Mouse (Mus musculus) brain, embryonic 14.5 days (tissue): ENCODE results near the gene Aqp11.

Experiments used
- CTCF ChIP-seq: fragments of 200-500 bp; IDR thresholded peaks from 2 replicates; pipeline ENCODE4 v1.5.1; 2012; ENCODE audit warnings: inconsistent platforms, mild to moderate bottlenecking, moderate library complexity, borderline replicate concordance; ENCODE audit not compliant: insufficient read depth, insufficient read length; ENCODE audit errors: extremely low read depth
- POLR2A ChIP-seq: fragments of 200-500 bp; IDR thresholded peaks from 2 replicates; pipeline ENCODE4 v1.6.1; 2012; ENCODE audit warnings: mild to moderate bottlenecking, inconsistent platforms, borderline replicate concordance; ENCODE audit not compliant: poor library complexity, insufficient read depth, insufficient read length, severe bottlenecking; ENCODE audit errors: extremely low read depth

DNA sequence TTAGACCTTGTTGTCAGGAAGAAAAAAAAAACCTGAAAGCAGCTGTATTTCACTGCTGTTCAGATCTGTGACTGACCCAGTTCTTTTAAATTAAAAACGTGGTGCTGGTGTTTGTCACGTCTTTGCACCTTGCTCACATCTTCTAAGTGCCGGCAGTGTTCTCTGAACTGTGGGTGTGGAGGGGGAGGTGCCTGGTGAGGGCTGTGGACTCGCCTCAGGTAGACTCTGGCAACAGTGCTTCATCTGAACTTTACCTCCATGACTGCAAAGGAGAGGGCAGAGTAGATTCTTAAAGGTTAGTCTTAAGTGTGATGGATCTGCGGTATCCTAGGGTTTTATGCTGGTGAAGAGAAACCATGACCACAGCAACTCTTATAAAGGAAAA is 27.9 kb upstream of the Aqp11 start:
- no peak for TF ChIP-seq CTCF
- no peak for TF ChIP-seq POLR2A
